Mouse (Mus musculus): ENCODE results near the gene Mdm2. TPM values are rescaled to one million over a fixed set of nuclear protein-coding genes. Genes with fewer than 3 reads are reported as not detected.
"Not testable (repeated sequence)": the region's sequence is repeated elsewhere in the genome, so short reads cannot be mapped to it uniquely, and the experiment has no call there.

The Mdm2 gene
- polyA plus RNA-seq, 1 experiment, result 22.9 TPM

GRCm38 (mm10) chr10:117716686-117717085 is 6.1 kb upstream of the Mdm2 start:
- H3K4me3 ChIP-seq (ENCODE audit: insufficient read depth, low read depth, low read length), result no peak overlapping the region
- DNase-seq, result no peak
- TF ChIP-seq CTCF (conservative IDR thresholded peaks at IDR 0.05; ENCODE audit: insufficient read depth, insufficient read length, low read depth, low read length) (no peak), POLR2A (IDR thresholded peaks at IDR 0.05; ENCODE audit: low read depth, low read length) (no peak)
- peak overlapping the region; percentile 99 for H3K27ac ChIP-seq (ENCODE audit: insufficient read depth, low read depth, low read length)
- 90% methylated on average over 3 of the region's 3 CpGs for WGBS
- H3K4me1 ChIP-seq (ENCODE audit: control insufficient read depth, insufficient read depth, low read length), result peaks cover 30% of the 10 kb centered on the region
- H3K36me3 ChIP-seq (ENCODE audit: control insufficient read depth, insufficient read depth, low read length), result no peaks in the 10 kb centered on the region
- H3K27me3 ChIP-seq (replicated peaks; ENCODE audit: control insufficient read depth, insufficient read depth, low read length), result no peaks in the 10 kb centered on the region

GRCm38 (mm10) chr10:117715654-117716053 is 5.1 kb upstream of the Mdm2 start:
- 96% methylated on average over 1 of the region's 1 CpGs for WGBS
- H3K27ac ChIP-seq (ENCODE audit: insufficient read depth, low read depth, low read length); H3K4me3 ChIP-seq (ENCODE audit: insufficient read depth, low read depth, low read length); DNase-seq; H3K27me3 ChIP-seq (replicated peaks; ENCODE audit: control insufficient read depth, insufficient read depth, low read length); H3K36me3 ChIP-seq (ENCODE audit: control insufficient read depth, insufficient read depth, low read length): not testable (repeated sequence)
- peaks cover 31% of the 10 kb centered on the region for H3K4me1 ChIP-seq (ENCODE audit: control insufficient read depth, insufficient read depth, low read length)

GRCm38 (mm10) chr10:117714928-117715500 is 4.5 kb upstream of the Mdm2 start:
- WGBS, result 84% methylated on average over 4 of the region's 4 CpGs

GRCm38 (mm10) chr10:117714048-117714545 is 3.5 kb upstream of the Mdm2 start:
- H3K4me3 ChIP-seq (ENCODE audit: insufficient read depth, low read depth, low read length), result no peak overlapping the region
- no peak for DNase-seq
- H3K36me3 ChIP-seq (ENCODE audit: control insufficient read depth, insufficient read depth, low read length), result no peaks in the 10 kb centered on the region
- H3K27ac ChIP-seq (ENCODE audit: insufficient read depth, low read depth, low read length), result no peak overlapping the region
- no peaks in the 10 kb centered on the region for H3K27me3 ChIP-seq (replicated peaks; ENCODE audit: control insufficient read depth, insufficient read depth, low read length)
- WGBS, result 89% methylated on average over 3 of the region's 3 CpGs
- TF ChIP-seq CTCF (conservative IDR thresholded peaks at IDR 0.05; ENCODE audit: insufficient read depth, insufficient read length, low read depth, low read length) (no peak), POLR2A (IDR thresholded peaks at IDR 0.05; ENCODE audit: low read depth, low read length) (no peak)
- H3K4me1 ChIP-seq (ENCODE audit: control insufficient read depth, insufficient read depth, low read length), result peaks cover 30% of the 10 kb centered on the region

More at GRCm38 (mm10) chr10:117714928-117715500, 4.5 kb upstream of the Mdm2 start:
- no peak overlapping the region for H3K27ac ChIP-seq (ENCODE audit: insufficient read depth, low read depth, low read length)
- peaks cover 31% of the 10 kb centered on the region for H3K4me1 ChIP-seq (ENCODE audit: control insufficient read depth, insufficient read depth, low read length)
- no peak for TF ChIP-seq CTCF (conservative IDR thresholded peaks at IDR 0.05; ENCODE audit: insufficient read depth, insufficient read length, low read depth, low read length)
- TF ChIP-seq POLR2A (IDR thresholded peaks at IDR 0.05; ENCODE audit: low read depth, low read length), result no peak
- H3K27me3 ChIP-seq (replicated peaks; ENCODE audit: control insufficient read depth, insufficient read depth, low read length), result no peaks in the 10 kb centered on the region
- no peaks in the 10 kb centered on the region for H3K36me3 ChIP-seq (ENCODE audit: control insufficient read depth, insufficient read depth, low read length)
- no peak overlapping the region for H3K4me3 ChIP-seq (ENCODE audit: insufficient read depth, low read depth, low read length)
- DNase-seq, result no peak

GRCm38 (mm10) chr10:117713466-117713865 is 2.9 kb upstream of the Mdm2 start:
- Histone ChIP-seq H3K27ac (ENCODE audit: insufficient read depth, low read depth, low read length) (no peak overlapping the region), H3K4me3 (ENCODE audit: insufficient read depth, low read depth, low read length) (no peak overlapping the region), H3K36me3 (ENCODE audit: control insufficient read depth, insufficient read depth, low read length) (no peaks in the 10 kb centered on the region; the same call in 1 of the 2 replicates), H3K27me3 (replicated peaks; ENCODE audit: control insufficient read depth, insufficient read depth, low read length) (no peaks in the 10 kb centered on the region), H3K4me1 (ENCODE audit: control insufficient read depth, insufficient read depth, low read length) (peaks cover 29% of the 10 kb centered on the region)
- DNase-seq, result no peak
- 93% methylated on average over 8 of the region's 8 CpGs for WGBS
- TF ChIP-seq CTCF (conservative IDR thresholded peaks at IDR 0.05; ENCODE audit: insufficient read depth, insufficient read length, low read depth, low read length), result no peak
- no peak for TF ChIP-seq POLR2A (IDR thresholded peaks at IDR 0.05; ENCODE audit: low read depth, low read length)

GRCm38 (mm10) chr10:117712871-117713270 is 2.3 kb upstream of the Mdm2 start:
- H3K27me3 ChIP-seq (replicated peaks; ENCODE audit: control insufficient read depth, insufficient read depth, low read length), result no peaks in the 10 kb centered on the region
- H3K4me1 ChIP-seq (ENCODE audit: control insufficient read depth, insufficient read depth, low read length), result peaks cover 23% of the 10 kb centered on the region
- TF ChIP-seq POLR2A (IDR thresholded peaks at IDR 0.05; ENCODE audit: low read depth, low read length), result no peak
- TF ChIP-seq CTCF (conservative IDR thresholded peaks at IDR 0.05; ENCODE audit: insufficient read depth, insufficient read length, low read depth, low read length), result no peak
- no peak overlapping the region for H3K27ac ChIP-seq (ENCODE audit: insufficient read depth, low read depth, low read length)
- no peak for DNase-seq
- WGBS, result 92% methylated on average over 9 of the region's 9 CpGs
- no peak overlapping the region for H3K4me3 ChIP-seq (ENCODE audit: insufficient read depth, low read depth, low read length)
- no peaks in the 10 kb centered on the region; the same call in 1 of the 2 replicates for H3K36me3 ChIP-seq (ENCODE audit: control insufficient read depth, insufficient read depth, low read length)

- no peaks in the 10 kb centered on the region for H3K27me3 ChIP-seq (replicated peaks; ENCODE audit: control insufficient read depth, insufficient read depth, low read length)
- H3K27ac ChIP-seq (ENCODE audit: insufficient read depth, low read depth, low read length), result peak overlapping the region; percentile 93
- WGBS, result 80% methylated on average over 9 of the region's 9 CpGs
- no peak overlapping the region for H3K4me3 ChIP-seq (ENCODE audit: insufficient read depth, low read depth, low read length)
- TF ChIP-seq POLR2A (IDR thresholded peaks at IDR 0.05; ENCODE audit: low read depth, low read length) (no peak), CTCF (conservative IDR thresholded peaks at IDR 0.05; ENCODE audit: insufficient read depth, insufficient read length, low read depth, low read length) (no peak)
- no peaks in the 10 kb centered on the region; the same call in 1 of the 2 replicates for H3K36me3 ChIP-seq (ENCODE audit: control insufficient read depth, insufficient read depth, low read length)
- DNase-seq, result peak; percentile 54
- H3K4me1 ChIP-seq (ENCODE audit: control insufficient read depth, insufficient read depth, low read length), result peaks cover 17% of the 10 kb centered on the region
Measured at GRCm38 (mm10) chr10:117712191-117712754, 1.7 kb upstream of the Mdm2 start.
